Mouse (Mus musculus): Measurements from ENCODE around the gene Shisa5. TPM values are rescaled to one million over a fixed set of nuclear protein-coding genes. Genes with fewer than 3 reads are reported as not detected.
A peak's percentile ranks its signal among the peaks of the same experiment; 100 is the strongest.

The Shisa5 gene
- polyA plus RNA-seq, 1 experiment from 2014 or later = 216 TPM

DNA sequence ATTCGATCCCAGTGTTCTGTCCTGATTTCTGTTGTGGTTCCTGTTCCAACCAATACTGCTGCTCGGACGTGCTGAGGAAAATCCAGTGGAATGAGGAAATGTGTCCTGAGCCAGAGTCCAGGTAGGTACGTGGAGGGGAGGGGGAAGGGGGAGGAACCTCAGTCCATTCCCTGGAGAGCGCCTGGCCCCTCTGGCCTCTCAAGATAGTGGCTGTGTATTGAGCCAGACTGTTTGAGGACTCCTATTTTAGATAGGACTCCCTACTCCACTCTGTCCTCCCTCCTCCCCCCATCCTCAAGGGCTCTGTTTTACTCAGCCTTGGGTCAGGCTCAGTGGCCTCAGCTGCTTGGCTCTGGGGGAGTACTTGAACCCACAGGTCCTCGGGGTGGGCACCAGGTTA, 2.5 kb downstream of the Shisa5 start:
- no peak for TF ChIP-seq EP300 (IDR thresholded peaks at IDR 0.05)
- TF ChIP-seq CTCF (IDR thresholded peaks at IDR 0.05) = no peak
- Histone ChIP-seq H3K9me3 (ENCODE audit: low read length) (no peaks in the 10 kb centered on the region), H3K27ac (ENCODE audit: low read length) (peak overlapping the region; percentile 95), H3K9ac (replicated peaks; ENCODE audit: low read depth) (0 out of 2 replicates have a peak overlapping the region, but pooled peaks have one; percentile 12), H3K4me3 (ENCODE audit: low read depth, low read length) (peak overlapping the region; percentile 82), H3K4me2 (replicated peaks; ENCODE audit: low read depth, low read length) (peak overlapping the region; percentile 78), H3K4me1 (ENCODE audit: insufficient read depth, low read depth, low read length) (peaks cover 18% of the 10 kb centered on the region; the same call in 1 of the 2 replicates), H3K27me3 (replicated peaks; ENCODE audit: insufficient read depth, low read length) (no peaks in the 10 kb centered on the region), H3K36me3 (ENCODE audit: insufficient read depth, low read length) (no peaks in the 10 kb centered on the region)
- peak; percentile 80 for ATAC-seq
- 41% methylated on average over 6 of the region's 6 CpGs for WGBS
- DNase-seq (ENCODE audit: low spot score) = peak; percentile 86

GRCm38 (mm10) chr9:109041351-109041750, 3.0 kb downstream of the Shisa5 start:
- H3K27me3 ChIP-seq (replicated peaks; ENCODE audit: insufficient read depth, low read length) = no peaks in the 10 kb centered on the region
- no peaks in the 10 kb centered on the region for H3K36me3 ChIP-seq (ENCODE audit: insufficient read depth, low read length)
- H3K4me3 ChIP-seq (ENCODE audit: low read depth, low read length) = no peak overlapping the region
- WGBS = 24% methylated on average over 7 of the region's 7 CpGs
- TF ChIP-seq CTCF (IDR thresholded peaks at IDR 0.05) (no peak), EP300 (IDR thresholded peaks at IDR 0.05) (no peak)
- peaks cover 18% of the 10 kb centered on the region; the same call in 1 of the 2 replicates for H3K4me1 ChIP-seq (ENCODE audit: insufficient read depth, low read depth, low read length)
- peak overlapping the region; percentile 95 for H3K27ac ChIP-seq (ENCODE audit: low read length)
- H3K9me3 ChIP-seq (ENCODE audit: low read length) = no peaks in the 10 kb centered on the region
- ATAC-seq (no peak), DNase-seq (ENCODE audit: low spot score) (no peak)
- H3K4me2 ChIP-seq (replicated peaks; ENCODE audit: low read depth, low read length) = peak overlapping the region; percentile 78
- no peak overlapping the region for H3K9ac ChIP-seq (replicated peaks; ENCODE audit: low read depth)

DNA sequence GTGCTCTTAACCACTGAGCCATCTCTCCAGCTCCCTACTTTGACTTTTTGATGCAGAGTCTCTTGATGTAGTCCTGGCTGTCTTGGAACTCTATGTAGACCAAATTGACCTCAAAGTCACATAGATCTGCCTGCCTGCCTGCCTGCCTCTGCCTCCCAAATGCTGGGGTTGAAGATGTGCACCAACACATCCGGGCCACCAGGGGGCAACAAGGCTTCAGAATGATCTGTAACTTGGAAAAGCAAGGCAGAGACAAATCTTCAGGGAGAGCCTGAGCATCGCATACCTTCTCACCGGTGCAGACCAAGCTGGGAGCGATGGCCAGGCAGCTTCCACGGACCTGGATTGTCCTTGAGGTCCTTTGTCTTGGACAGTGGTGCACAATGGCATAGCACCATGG, 7.9 kb downstream of the Shisa5 start:
- Histone ChIP-seq H3K4me2 (replicated peaks; ENCODE audit: low read depth, low read length) (no peak overlapping the region), H3K9me3 (ENCODE audit: low read length) (no peaks in the 10 kb centered on the region), H3K36me3 (ENCODE audit: insufficient read depth, low read length) (peaks cover 3% of the 10 kb centered on the region; the same call in 1 of the 2 replicates), H3K27ac (ENCODE audit: low read length) (no peak overlapping the region), H3K4me3 (ENCODE audit: low read depth, low read length) (no peak overlapping the region), H3K27me3 (replicated peaks; ENCODE audit: insufficient read depth, low read length) (no peaks in the 10 kb centered on the region), H3K9ac (replicated peaks; ENCODE audit: low read depth) (no peak overlapping the region), H3K4me1 (ENCODE audit: insufficient read depth, low read depth, low read length) (no peaks in the 10 kb centered on the region)
- 42% methylated on average over 5 of the region's 5 CpGs for WGBS
- TF ChIP-seq EP300 (IDR thresholded peaks at IDR 0.05) = no peak
- peak; percentile 87 for TF ChIP-seq CTCF (IDR thresholded peaks at IDR 0.05)
- DNase-seq (ENCODE audit: low spot score) = peak; percentile 57
- no peak for ATAC-seq

DNA sequence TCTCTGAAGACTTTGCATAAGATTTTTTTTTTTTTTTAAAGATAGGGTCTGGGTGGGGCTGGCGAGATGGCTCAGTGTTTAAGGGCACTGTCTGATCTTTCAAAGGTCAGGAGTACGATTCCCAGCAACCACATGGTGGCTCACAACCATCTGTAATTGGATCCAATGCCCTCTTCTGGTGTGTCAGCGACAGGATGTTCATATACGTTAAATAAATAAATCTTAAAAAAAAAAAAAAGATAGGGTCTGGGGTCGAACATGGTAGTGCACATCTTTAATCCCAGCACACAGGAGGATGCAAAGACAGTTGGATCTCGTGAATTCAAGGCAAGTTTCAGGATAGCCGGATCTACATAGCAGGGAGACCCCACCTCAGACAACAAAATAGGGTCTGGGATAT, 11.0 kb downstream of the Shisa5 start:
- no peaks in the 10 kb centered on the region for H3K4me1 ChIP-seq (ENCODE audit: insufficient read depth, low read depth, low read length)
- ATAC-seq (no peak), DNase-seq (ENCODE audit: low spot score) (no peak)
- TF ChIP-seq EP300 (IDR thresholded peaks at IDR 0.05) = no peak
- no peaks in the 10 kb centered on the region for H3K9me3 ChIP-seq (ENCODE audit: low read length)
- H3K36me3 ChIP-seq (ENCODE audit: insufficient read depth, low read length) = peaks cover 13% of the 10 kb centered on the region; the same call in 1 of the 2 replicates
- no peaks in the 10 kb centered on the region for H3K27me3 ChIP-seq (replicated peaks; ENCODE audit: insufficient read depth, low read length)
- H3K27ac ChIP-seq (ENCODE audit: low read length) = no peak overlapping the region
- no peak overlapping the region for H3K9ac ChIP-seq (replicated peaks; ENCODE audit: low read depth)
- H3K4me3 ChIP-seq (ENCODE audit: low read depth, low read length) = no peak overlapping the region
- 63% methylated on average over 7 of the region's 7 CpGs for WGBS
- H3K4me2 ChIP-seq (replicated peaks; ENCODE audit: low read depth, low read length) = no peak overlapping the region

GRCm38 (mm10) chr9:109049996-109050673, 11.8 kb downstream of the Shisa5 start:
- Histone ChIP-seq H3K27me3 (replicated peaks; ENCODE audit: insufficient read depth, low read length) (no peaks in the 10 kb centered on the region), H3K36me3 (ENCODE audit: insufficient read depth, low read length) (peaks cover 13% of the 10 kb centered on the region; the same call in 1 of the 2 replicates), H3K4me2 (replicated peaks; ENCODE audit: low read depth, low read length) (no peak overlapping the region), H3K4me3 (ENCODE audit: low read depth, low read length) (no peak overlapping the region), H3K27ac (ENCODE audit: low read length) (no peak overlapping the region), H3K4me1 (ENCODE audit: insufficient read depth, low read depth, low read length) (peaks cover 3% of the 10 kb centered on the region; the same call in 1 of the 2 replicates), H3K9ac (replicated peaks; ENCODE audit: low read depth) (no peak overlapping the region), H3K9me3 (ENCODE audit: low read length) (no peaks in the 10 kb centered on the region)
- TF ChIP-seq CTCF (IDR thresholded peaks at IDR 0.05) (no peak), EP300 (IDR thresholded peaks at IDR 0.05) (no peak)
- ATAC-seq = no peak
- WGBS = 82% methylated on average over 9 of the region's 9 CpGs
- DNase-seq (ENCODE audit: low spot score) = no peak

DNA sequence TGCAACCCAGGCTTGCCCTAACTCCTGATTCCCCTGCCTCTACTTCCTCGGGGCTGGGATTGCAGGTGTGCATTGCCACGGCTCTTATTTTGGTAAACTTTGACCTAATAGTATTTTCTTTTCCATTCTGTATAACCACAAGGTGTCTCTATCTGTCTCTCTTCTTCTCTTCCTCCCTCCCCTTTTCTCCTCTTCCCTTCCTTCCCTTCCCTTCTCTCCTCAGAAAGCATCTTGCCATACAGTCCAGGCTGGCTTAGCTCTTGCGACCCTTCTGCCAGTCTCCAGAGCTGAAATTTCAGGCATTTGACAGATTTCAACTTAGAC, 12.3 kb downstream of the Shisa5 start:
- TF ChIP-seq EP300 (IDR thresholded peaks at IDR 0.05) = no peak
- no peak for TF ChIP-seq CTCF (IDR thresholded peaks at IDR 0.05)
- no peak for DNase-seq (ENCODE audit: low spot score)
- no peak for ATAC-seq
- no peaks in the 10 kb centered on the region for H3K9me3 ChIP-seq (ENCODE audit: low read length)
- H3K4me1 ChIP-seq (ENCODE audit: insufficient read depth, low read depth, low read length) = peaks cover 7% of the 10 kb centered on the region; the same call in 1 of the 2 replicates
- WGBS = 63% methylated on average over 3 of the region's 3 CpGs
- H3K36me3 ChIP-seq (ENCODE audit: insufficient read depth, low read length) = peaks cover 13% of the 10 kb centered on the region; the same call in 1 of the 2 replicates
- H3K9ac ChIP-seq (replicated peaks; ENCODE audit: low read depth) = no peak overlapping the region
- no peak overlapping the region for H3K27ac ChIP-seq (ENCODE audit: low read length)
- H3K4me3 ChIP-seq (ENCODE audit: low read depth, low read length) = no peak overlapping the region
- no peak overlapping the region for H3K4me2 ChIP-seq (replicated peaks; ENCODE audit: low read depth, low read length)
- no peaks in the 10 kb centered on the region for H3K27me3 ChIP-seq (replicated peaks; ENCODE audit: insufficient read depth, low read length)
